Mouse (Mus musculus) embryo, embryonic 9.5 days (tissue): ENCODE data around the gene Klf13.

Experiments used
- DNase-seq: peaks from one replicate; pipeline ENCODE4 v3.0.0-alpha.2; 2017; ENCODE audit errors: extremely low spot score

Gene Klf13

DNA sequence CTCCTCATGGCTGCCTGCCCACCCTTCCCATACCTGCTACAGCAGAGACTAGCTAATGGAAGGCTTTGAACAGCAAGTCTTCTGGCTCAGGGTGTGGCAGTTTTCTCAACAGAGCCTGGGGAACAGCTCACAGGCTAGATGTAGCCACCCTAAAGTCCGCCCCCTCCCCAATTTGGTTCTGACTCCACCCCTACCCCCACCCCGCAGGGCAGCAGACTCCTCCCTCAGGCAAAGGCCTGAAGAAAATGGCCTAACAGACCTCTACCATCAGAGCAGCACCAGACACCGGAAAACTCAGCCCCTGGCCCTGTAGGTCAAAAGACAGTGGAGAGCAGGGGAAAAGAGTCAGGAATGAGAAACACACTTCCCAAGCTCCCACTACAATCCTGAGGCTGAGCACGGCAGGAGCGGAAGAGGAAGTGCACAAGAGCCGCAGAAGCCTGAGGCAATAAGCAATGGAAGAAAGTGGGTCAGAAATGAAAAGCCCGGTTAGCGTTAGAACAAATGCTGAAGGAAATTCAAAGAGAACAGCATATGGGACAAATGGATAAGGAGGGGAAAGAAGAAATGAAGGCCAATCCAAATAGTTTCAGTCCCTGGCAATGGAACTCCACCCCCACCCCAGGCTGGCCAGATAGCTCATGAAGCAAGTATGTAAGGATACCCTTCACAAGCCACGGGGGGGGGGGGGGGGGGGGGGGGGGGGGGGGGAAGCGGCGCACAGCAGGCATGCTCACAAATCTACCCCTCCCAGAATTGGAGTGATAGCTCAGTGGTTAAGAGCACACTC lies 30.0 kb downstream of the Klf13 start:
- DNase-seq = no peak

- no peak for DNase-seq
These were observed 30.8 kb downstream of the Klf13 start for GRCm38 (mm10) chr7:63907778-63908495.

DNA sequence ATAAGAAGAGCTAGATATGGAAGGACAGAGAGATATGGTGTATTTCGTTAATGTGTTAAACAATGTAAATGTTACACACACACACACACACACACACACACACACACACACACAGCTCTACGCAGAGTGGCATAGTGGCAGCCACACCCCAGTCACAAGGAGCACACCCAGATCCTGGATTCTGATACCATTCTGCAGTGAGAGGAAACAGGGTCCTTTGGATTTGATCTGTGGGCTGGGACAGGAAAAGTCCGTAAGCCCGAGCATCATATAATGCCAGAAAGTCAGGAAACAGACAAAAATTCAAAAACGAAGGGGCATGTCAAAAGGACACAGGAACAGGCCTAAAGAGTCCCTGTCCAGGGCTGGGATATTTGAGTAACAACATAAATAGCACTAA lies 33.1 kb downstream of the Klf13 start:
- DNase-seq = no peak

DNA sequence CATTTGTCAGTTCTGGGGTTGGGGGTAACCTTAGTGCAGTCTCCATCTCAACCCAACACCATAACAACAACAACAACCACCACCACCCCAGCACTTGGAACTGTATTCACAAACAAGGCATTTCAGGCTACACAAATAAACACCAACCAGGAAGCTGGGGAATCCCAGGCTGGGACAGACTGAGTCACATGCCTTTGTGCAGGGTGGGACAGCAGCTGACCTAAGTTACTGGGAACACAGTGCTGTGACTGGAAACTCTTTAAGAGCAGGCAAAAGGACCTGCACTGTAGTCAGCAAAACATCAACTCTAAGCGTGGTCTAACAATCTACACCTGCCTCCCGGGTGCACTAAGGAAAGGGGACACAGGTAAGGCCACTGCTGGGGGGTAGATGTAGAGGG lies 33.5 kb downstream of the Klf13 start:
- DNase-seq = no peak

DNA sequence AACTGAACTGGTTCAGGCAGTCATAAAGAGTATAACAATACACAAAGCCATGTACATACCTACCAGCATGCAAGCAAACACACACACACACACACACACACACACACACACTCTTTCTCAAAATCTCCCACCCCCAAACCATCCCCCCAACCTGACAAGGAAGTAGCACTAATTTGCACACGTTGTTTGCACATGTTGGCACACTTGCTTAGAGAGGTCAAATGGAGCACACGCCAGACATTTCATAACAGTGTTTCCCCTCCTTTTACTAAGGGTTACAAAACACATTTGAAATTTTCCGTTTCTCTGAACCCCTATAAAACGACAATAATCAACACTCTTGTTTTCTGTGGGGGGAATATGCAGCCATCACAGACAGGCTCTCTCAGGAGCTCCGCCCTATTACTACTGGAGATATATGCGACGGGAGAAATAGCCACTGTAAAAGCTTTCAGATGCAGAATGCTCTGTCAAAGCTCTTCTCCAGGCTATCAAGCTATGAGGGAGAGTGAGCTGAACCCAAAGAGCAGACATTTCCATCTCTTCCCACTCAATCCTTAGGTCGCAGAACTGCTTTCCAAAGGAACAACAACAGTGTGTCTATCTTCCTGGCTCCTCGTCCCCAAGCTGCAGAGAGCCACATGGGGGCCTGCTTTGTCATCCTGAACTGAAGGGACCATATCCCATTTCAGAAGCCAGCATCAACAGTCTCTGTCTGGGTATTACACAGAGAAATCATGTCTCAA lies 34.9 kb downstream of the Klf13 start:
- DNase-seq = no peak

GRCm38 (mm10) chr7:63902604-63903210 lies 36.0 kb downstream of the Klf13 start:
- DNase-seq = no peak

- no peak for DNase-seq
These were observed 36.8 kb downstream of the Klf13 start for GRCm38 (mm10) chr7:63901942-63902341.

- no peak for DNase-seq
These were observed 37.4 kb downstream of the Klf13 start for GRCm38 (mm10) chr7:63901346-63901745.

- no peak for DNase-seq
These were observed 38.3 kb downstream of the Klf13 start for GRCm38 (mm10) chr7:63900411-63900810.

GRCm38 (mm10) chr7:63899925-63900324 lies 38.8 kb downstream of the Klf13 start:
- no peak for DNase-seq

- DNase-seq = no peak
These were observed 40.5 kb downstream of the Klf13 start for GRCm38 (mm10) chr7:63898201-63898600.

DNA sequence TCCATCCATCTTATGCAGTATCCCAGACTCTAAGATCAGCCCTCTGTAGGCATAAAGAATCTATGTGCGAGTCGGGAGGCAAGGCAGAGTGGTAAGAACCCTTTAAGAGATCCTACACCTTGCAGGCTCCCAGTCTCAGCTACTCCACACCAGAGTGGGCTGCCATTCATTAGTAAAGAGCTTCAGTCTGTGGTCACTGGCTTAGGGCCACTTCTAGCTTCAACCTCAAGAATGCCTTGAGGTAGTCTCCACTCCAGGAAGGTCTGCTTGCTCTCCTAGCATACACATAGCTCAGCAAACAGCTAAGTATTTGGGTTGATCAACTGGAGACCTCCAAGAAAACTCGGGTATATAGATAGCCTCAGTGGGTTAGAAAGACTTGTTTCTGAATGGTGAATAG lies 41.1 kb downstream of the Klf13 start:
- DNase-seq = no peak

GRCm38 (mm10) chr7:63896968-63897468 lies 41.7 kb downstream of the Klf13 start:
- peak; percentile 71 for DNase-seq

GRCm38 (mm10) chr7:63896276-63896967 lies 42.3 kb downstream of the Klf13 start:
- DNase-seq = no peak

DNA sequence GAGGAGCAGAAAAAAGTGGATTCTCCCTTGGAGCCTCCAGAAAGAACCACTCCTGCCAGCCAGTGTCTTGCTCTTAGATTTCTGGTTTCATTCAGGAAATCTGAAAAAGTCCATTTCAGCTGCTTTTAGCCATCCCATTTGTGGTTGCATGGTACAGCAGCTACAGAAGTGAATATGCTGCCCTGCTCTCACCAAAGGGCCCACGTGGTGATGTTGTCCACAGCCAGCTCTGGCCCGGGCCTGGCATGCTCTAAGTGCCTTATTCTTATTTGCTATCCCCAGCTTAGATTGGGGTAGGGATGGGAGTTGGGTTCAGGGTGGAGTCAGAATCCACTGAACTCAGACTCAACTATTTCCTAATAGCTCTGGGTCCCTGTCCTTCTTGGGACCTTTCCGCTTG lies 43.5 kb downstream of the Klf13 start:
- no peak for DNase-seq

DNA sequence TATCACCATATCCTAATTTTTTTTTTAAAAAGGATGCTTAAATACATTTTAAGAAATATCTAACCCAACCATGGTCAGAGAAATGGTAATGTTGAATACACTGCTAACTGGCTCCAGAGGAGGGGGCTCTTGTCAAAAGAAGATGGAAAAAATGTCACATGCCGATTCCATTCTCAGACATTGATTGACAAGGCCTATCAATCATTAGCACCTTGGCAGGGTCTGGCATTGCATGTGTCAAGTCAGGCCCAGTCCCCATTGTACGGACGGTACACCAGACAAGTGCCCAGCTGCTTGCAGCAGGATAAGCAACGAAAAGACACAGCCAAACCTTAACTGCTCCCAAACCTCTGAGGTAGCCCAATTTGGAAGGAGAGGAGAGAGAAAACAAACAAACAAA lies 44.1 kb downstream of the Klf13 start:
- no peak for DNase-seq

DNA sequence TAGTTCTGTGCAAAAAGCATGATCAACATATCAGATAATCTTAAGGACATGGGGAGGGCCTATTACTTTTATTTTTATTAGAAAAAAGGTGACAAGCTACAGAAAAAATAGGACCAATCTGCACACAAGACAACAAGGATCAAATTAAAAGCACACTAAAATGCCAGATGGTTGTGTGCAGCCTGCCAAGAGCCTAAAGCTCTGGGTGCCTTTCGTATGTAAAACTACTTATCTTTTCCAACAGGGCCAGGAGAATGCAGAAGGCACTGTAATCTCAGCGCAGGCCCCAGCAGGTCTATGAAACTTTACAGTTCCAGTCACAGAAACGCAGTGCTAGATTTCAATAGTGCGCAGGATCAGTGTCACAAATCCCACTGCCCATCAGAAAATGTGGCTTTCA lies 45.0 kb downstream of the Klf13 start:
- no peak for DNase-seq

DNA sequence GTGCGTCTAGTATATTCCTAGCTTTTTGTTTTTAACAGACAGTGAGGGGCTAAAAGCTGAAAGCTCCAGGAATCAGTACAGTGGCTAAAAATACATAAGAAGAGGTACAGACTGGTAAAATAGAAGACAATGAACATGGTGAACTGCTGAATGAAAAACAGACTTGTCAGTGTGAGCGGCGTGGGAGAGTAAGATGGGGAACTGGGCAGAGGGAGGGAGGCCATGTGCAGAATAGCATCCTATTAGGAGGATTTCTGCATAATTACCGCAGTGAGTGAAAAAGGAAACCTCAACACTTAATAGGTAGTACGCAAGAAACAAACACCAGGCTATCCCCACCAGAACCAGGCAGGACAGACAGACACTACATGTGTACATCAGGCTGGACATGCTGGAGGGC lies 45.5 kb downstream of the Klf13 start:
- DNase-seq = no peak

DNA sequence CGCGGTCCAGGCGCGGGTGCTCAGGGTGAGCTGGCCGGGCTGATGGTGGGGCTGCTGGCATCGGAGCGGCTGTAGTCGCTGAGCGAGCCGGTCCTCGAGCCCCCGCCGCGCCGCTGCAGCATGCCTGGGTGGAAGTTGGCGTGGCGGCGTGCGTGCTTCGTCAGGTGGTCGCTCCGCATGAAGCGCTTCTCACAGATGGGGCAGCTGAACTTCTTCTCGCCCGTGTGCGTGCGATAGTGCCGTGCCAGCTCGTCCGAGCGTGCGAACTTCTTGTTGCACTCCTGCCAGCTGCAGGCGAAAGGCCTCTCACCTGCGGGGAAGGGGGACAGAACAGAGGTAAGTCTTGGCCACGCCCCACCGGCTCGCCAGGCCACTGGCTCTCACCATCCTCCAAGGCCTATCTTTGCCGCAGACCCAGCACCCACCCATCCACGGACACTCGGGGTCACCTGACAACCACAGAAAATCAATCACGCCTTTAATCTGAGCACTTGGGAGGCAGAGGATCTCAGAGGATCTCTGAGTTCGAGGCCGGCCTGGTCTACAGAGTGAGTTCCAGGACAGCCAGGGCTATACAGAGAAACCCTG lies 47.1 kb downstream of the Klf13 start:
- no peak for DNase-seq

DNA sequence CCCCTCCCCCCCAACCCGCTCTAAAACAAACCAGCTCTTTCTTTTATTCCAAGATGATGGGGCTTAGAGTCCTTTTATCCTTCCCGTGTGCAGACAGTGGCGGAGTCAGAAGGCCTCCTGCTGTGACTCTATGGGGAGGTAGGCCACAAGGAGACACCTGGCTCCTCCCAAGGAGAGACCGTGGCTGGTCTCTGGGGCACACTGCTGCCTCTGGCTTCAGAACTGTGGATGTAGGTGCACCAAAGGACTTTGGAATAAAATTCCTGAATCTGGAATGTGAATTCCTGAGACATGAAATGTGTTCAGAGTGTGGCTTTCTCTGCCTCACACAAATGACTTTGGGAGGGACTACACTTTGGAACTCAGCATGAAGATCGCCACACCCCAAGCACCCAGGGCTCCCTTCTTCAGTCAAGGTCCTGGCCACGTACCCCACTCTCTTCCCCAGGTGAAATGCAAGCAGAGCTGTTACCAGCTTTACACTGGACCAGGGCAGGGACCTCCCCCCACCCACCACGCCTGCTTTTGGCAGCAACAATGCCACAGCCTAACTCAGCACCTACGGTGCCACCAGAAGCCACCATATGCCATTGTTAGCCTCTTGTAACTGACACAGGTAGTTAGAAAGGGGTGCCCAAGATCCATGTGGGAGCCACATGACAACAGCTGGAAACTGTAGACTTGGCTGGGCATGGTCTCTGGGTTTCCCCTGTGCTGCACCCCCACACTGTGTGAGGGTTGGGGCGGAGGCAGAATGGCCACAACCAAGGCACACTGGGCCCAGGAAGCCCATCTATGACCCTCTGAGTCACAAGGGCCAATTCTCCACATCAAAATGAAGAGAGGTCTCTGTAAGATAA lies 49.4 kb downstream of the Klf13 start:
- no peak for DNase-seq
